Mouse (Mus musculus) layer of hippocampus, postnatal 25 days (tissue): ENCODE results near the gene Six1. TPM values are rescaled to one million over a fixed set of nuclear protein-coding genes. Genes with fewer than 3 reads are reported as not detected.
A peak's percentile ranks its signal among the peaks of the same experiment; 100 is the strongest.
"Not testable (repeated sequence)": the region's sequence is repeated elsewhere in the genome, so short reads cannot be mapped to it uniquely, and the experiment has no call there.

ENCODE experiments used
- DNase-seq, 2 experiments: peaks; one replicate each; pipeline ENCODE4 v3.0.0; 2022; ENCODE audit warnings: mixed read lengths in 2 of 2, low spot score in 1 of 2; ENCODE audit errors: extremely low spot score in 1 of 2
- total RNA-seq, 2 experiments: library from RNA; stranded (reverse); gene quantifications; 2 replicates each; pipeline ENCODE4 v1.2.3; 2021

Gene Six1
- total RNA-seq, 2 experiments from 2014 or later = not detected

GRCm38 (mm10) chr12:73038441-73038991 is 15.2 kb downstream of the Six1 start:
- no peak for DNase-seq

DNA sequence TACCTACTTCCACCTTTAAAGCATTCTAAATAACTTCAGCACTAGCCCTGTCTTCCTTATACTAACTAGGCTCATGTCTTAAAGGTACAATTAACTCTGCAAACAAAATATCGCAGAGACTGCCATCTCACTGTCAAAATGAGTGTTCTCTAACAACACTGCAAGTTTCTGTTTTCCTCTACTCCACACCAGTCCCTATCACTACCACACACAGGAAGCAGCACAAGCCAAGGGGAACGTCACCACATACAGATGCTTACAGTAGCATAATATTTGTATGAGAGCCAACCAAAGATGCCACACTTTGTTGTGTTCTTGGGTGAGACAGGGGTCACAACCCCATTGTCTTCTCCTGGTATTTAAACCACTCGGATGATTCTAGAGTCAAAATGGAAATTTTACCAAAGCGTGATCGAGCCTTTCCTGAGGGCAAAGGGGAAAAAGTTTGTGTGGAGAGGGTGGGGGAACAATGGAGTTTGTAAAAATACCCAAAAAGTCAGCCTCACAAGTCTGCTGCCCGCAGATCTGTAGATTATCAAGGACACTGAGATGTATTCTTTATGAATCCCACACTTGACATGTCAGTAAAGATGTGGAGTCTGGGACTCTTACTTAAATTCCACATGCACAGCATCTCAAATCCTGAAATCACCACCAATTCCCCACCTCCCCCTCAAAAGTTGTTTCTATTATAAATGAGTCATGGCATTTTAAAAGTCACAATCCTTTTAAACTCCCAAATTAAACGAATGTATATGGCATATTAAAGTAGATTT is 16.1 kb downstream of the Six1 start:
- DNase-seq = no peak

- DNase-seq = no peak
Measured at GRCm38 (mm10) chr12:73034901-73035895, 18.5 kb downstream of the Six1 start.

DNA sequence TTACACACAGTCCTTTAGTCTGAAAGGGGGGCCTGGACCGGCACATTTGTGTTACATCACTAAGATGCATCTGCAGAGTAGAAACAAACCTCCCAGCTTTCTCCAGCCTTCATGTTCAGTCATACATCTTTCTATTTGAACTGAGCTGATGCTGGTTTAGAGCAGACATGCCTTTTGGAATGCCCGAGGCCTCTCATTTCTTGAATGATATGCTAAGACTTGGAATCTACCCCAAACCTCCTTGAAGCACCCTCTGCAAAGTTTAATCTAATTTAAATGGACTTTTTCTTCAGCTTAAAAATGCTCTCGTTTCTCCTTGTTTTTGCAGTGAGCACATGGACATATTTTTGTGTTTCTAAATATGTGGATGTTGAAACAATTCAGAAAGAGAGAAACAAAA is 21.0 kb downstream of the Six1 start:
- no peak for DNase-seq

DNA sequence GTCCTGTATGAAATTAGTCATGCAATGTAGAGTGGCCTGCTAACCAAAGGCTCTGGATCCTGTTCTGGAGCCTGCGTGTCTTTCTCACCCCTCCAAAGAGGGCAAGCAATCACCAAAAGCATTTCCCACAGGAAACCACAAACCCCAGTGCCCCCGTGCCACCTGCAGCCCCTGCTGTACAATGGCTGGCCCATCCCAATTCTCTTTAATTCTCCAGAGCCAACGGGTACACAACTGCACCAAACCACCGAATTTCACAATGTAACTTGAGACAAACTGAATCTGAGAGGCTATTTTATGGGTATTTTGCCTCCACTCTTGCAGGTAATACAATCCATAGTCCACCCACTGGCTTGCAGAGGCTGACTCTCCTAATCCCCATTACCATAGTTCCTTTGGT is 22.4 kb downstream of the Six1 start:
- no peak for DNase-seq

DNA sequence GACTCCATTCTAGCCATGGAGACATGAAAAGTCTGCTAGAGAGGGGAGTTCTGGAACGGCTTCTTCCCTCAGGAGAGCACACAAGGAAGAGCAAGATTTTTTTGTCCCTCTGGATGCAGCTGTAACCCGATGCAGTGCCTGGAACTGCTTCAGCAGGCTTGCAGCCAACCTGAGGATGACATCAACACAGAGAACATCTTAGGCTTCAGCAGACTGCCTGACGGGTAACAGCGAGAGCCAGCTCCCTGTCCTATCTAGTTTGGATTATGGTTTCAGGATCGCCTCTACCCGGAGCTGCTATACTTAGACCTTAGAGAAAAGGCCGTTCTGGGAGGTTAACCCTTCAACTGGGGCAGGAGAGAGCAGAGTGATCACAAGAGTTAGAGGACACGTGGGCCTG is 28.2 kb downstream of the Six1 start:
- no peak for DNase-seq

DNA sequence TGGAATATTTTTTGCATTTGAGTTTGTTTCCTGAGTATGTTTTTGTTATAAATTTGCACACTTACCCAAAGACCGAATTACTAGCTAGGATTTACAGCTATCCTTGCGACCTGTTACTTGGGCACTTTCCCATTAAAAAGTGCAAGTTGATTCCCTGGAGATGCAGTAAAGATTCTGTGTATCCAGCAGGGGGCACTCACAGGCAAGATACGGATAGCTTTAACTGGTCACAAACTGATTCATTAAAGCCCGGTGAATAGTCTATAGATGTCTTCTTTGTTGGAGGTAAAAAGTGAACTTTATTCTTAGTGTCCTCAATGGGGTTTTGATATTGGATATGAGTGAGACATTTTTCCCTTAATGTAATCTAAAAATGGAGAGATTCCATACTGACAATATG is 32.7 kb downstream of the Six1 start:
- DNase-seq = peak in 1 of 2 experiments; percentile 81

DNA sequence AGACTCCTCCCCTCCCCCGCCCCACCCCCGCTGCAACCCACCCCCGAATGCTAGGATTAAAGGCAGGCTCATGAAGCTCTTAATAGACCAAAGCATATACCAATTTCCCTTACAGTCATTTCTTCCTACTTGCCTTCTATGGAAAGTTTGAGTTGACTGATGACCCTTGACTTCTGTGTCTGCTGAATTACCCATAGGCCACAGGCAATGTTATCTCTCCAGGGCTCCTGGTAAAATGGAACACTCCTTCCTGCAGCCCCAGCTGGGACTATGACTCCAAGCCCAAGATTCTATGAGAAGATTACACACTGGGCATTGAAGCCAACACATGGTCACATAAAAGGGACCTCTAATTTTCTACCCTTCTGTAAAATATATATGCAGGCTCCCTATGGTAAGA is 33.3 kb downstream of the Six1 start:
- DNase-seq = no peak

GRCm38 (mm10) chr12:73018838-73019237 is 34.8 kb downstream of the Six1 start:
- no peak for DNase-seq

GRCm38 (mm10) chr12:73016171-73016570 is 37.5 kb downstream of the Six1 start:
- DNase-seq = no peak

DNA sequence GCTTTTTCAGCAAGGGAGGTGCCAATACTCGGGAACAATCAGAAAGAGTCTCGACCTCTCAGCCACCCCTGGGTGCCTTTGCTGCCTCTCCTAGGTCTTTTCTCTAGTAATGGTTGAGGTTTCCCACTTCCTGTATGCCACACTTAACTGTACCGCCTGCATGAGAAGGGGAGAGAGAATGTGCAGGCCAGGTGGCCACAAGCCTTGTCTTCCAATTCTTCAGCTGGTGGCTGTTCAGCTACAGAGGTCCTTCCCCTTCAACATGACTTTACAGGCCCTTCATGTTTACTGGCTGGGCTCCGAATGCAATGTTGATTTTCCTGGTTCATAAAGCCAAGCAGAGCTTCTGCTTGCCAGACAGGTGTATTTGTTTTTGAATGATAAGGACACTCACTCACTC is 39.4 kb downstream of the Six1 start:
- no peak for DNase-seq

DNA sequence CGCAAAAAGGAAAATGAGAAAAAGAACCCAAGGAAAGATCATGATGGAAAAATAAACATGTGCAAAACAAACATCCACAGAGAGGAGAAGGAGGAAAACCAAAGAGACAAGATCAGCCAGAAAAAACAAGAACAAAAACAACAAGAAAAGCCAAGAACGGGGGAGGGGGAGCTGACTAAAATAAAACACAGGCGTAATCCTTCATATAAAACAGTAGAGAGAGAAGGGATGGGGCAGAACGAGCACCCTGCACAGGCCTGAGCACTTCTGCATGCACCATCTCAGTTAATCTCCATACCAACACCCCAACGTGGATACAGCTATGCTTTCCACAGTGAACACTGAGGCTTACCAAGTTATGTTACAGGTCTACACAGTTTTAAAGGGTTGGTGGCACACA is 40.9 kb downstream of the Six1 start:
- no peak for DNase-seq

GRCm38 (mm10) chr12:73012136-73012785 is 41.4 kb downstream of the Six1 start:
- no peak for DNase-seq

DNA sequence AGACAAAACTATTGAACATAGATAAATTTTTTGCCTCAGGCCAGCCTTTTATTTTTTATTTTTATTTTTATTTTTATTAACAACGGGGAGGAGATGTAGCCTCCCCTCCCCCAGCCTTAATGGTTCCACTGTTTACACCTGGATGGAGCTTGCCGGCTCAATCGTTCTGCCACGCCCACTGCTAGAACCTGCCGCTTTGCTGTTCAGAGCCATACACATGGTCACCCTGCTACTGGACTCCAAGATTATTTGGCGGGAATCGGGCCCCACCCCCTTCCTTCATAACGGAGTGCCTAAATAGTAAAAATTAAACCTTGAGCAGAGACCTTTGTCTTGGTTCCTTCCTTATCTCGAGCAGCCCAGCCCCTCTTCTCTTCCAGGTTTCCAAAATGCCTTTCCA is 50.8 kb downstream of the Six1 start:
- DNase-seq = not testable (repeated sequence)

DNA sequence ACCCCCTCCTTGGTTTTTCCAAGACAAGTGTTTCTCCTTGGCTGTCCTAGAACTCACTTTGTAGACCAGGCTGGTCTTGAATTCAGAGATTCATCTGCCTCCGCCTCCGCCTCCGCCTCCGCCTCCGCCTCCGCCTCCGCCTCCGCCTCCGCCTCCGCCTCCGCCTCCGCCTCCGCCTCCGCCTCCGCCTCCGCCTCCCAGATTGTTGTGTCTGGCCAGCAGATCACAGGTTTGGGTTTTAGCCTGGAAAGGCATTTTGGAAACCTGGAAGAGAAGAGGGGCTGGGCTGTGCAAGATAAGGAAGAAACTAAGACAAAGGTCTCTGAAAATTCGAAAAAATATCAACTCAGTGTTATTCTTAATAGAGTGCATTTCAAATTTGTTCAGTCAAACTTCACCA is 51.4 kb downstream of the Six1 start:
- peak in 1 of 2 experiments; percentile 4 for DNase-seq

- no peak for DNase-seq
Measured at GRCm38 (mm10) chr12:72998105-72999001, 55.3 kb downstream of the Six1 start.

GRCm38 (mm10) chr12:72996646-72997045 is 57.0 kb downstream of the Six1 start:
- DNase-seq = no peak
